Mouse (Mus musculus) testis, postnatal 14 days (tissue): Measurements from ENCODE around the gene Gm5141.
"Not testable (repeated sequence)": the region's sequence is repeated elsewhere in the genome, so short reads cannot be mapped to it uniquely, and the experiment has no call there.

Source experiments
- DNase-seq: peaks from one replicate; pipeline ENCODE4 v3.0.0; 2021; ENCODE audit warnings: low spot score

Gm5141 gene

GRCm38 (mm10) chr13:62785199-62786134, at the start of gene Gm5141:
TSS of gene Gm5141 (minus strand) at chr13:62785808.
- peak; percentile 29 for DNase-seq

- peak; percentile 70 for DNase-seq
Measured at GRCm38 (mm10) chr13:62833341-62833740, 47.7 kb upstream of the Gm5141 start.

- DNase-seq, result no peak
Measured at GRCm38 (mm10) chr13:62832239-62832638, 46.6 kb upstream of the Gm5141 start.

- not testable (repeated sequence) for DNase-seq
Measured at GRCm38 (mm10) chr13:62815705-62816104, 30.1 kb upstream of the Gm5141 start.

GRCm38 (mm10) chr13:62812713-62813112, 27.1 kb upstream of the Gm5141 start:
- no peak for DNase-seq

- not testable (repeated sequence) for DNase-seq
Measured at GRCm38 (mm10) chr13:62807981-62808380, 22.4 kb upstream of the Gm5141 start.

- not testable (repeated sequence) for DNase-seq
Measured at GRCm38 (mm10) chr13:62786135-62786493, 506 bp upstream of the Gm5141 start.

- not testable (repeated sequence) for DNase-seq
Measured at GRCm38 (mm10) chr13:62763806-62764205, 21.8 kb downstream of the Gm5141 start.

GRCm38 (mm10) chr13:62760432-62761415, 24.9 kb downstream of the Gm5141 start, which contains the start of gene Platr25:
TSS of gene Platr25 (minus strand) at chr13:62760709.
- DNase-seq, result peak; percentile 73

- DNase-seq, result no peak
Measured at GRCm38 (mm10) chr13:62733322-62733721, 52.3 kb downstream of the Gm5141 start.
